22 mouse cellular contexts compared by ENCODE assay signal in genomic region chr11:103661863-103662262, GRCm38 (mm10). TPM values are rescaled to one million over a fixed set of nuclear protein-coding genes. Genes with fewer than 3 reads are reported as not detected.
A peak's percentile ranks its signal among the peaks of the same experiment; 100 is the strongest.
DNase-seq lines count a peak whose midpoint lies in the region; ATAC-seq and TF ChIP-seq lines count a peak whose summit lies in the region.
"Had no signal": no experiment of that assay in that cellular context is flagged by ENCODE, and none has a peak within 500 bp of the region (broad histone marks: within the 10 kb centered on the region; RNA-seq: fewer than 3 reads in every experiment).

No protein-coding gene starts in this region.

- H3K4me3 ChIP-seq in midbrain, postnatal 0 days (ENCODE audit: low read depth, low read length) = no peak overlapping the region
- H3K4me3 ChIP-seq in midbrain, embryonic 10.5 days = no peak overlapping the region
- H3K4me3 ChIP-seq: heart, embryonic 13.5 days; intestine, embryonic 15.5 days; midbrain, embryonic 13.5 days had no signal

- no peak overlapping the region for H3K4me2 ChIP-seq in midbrain, postnatal 0 days (ENCODE audit: low read depth, low read length, poor library complexity, severe bottlenecking)
- H3K4me2 ChIP-seq: heart, embryonic 13.5 days; intestine, embryonic 15.5 days; midbrain, embryonic 13.5 days had no signal

- WGBS in midbrain, postnatal 0 days = 66% methylated on average over 4 of the region's 4 CpGs
- 66% methylated on average over 4 of the region's 4 CpGs for WGBS in midbrain, embryonic 10.5 days

- H3K9me3 ChIP-seq in midbrain, postnatal 0 days (ENCODE audit: low read length) = no peaks in the 10 kb centered on the region
- H3K9me3 ChIP-seq in midbrain, embryonic 10.5 days (replicated peaks) = no peaks in the 10 kb centered on the region
- H3K9me3 ChIP-seq: heart, embryonic 13.5 days; intestine, embryonic 15.5 days; midbrain, embryonic 13.5 days had no signal

- H3K9ac ChIP-seq in midbrain, postnatal 0 days (replicated peaks; ENCODE audit: low read length, poor library complexity, severe bottlenecking) = no peak overlapping the region
- H3K9ac ChIP-seq: heart, embryonic 13.5 days; intestine, embryonic 15.5 days; midbrain, embryonic 13.5 days had no signal

- H3K4me1 ChIP-seq in midbrain, postnatal 0 days (ENCODE audit: insufficient read depth, low read length) = peaks cover 14% of the 10 kb centered on the region
- H3K4me1 ChIP-seq in midbrain, embryonic 10.5 days = peaks cover 20% of the 10 kb centered on the region

- no peak for ATAC-seq in midbrain, postnatal 0 days (ENCODE audit: low FRiP score)
- ATAC-seq: activated CD4-positive, CD25-positive, alpha-beta regulatory T cell, adult 4 months; intestine, embryonic 15.5 days; midbrain, embryonic 13.5 days had no signal

- no peaks in the 10 kb centered on the region for H3K27me3 ChIP-seq in midbrain, postnatal 0 days (ENCODE audit: insufficient read depth, low read length)
- H3K27me3 ChIP-seq in midbrain, embryonic 10.5 days (ENCODE audit: low read depth, poor library complexity, severe bottlenecking) = peaks cover 26% of the 10 kb centered on the region

- no peak for TF ChIP-seq CTCF in midbrain, postnatal 0 days (IDR thresholded peaks at IDR 0.05)

- intact Hi-C loops in left cerebral cortex, postnatal 25 days (cut with DNase I) = loop anchor here (1.0 kb wide), 1 partner anchor 13 kb away; the partner anchor contains the start of gene Rprml
- intact Hi-C loops in gastrocnemius, postnatal 14 days (cut with DNase I; ENCODE audit: low total_unique reads) = no loop called here

- H3K36me3 ChIP-seq in midbrain, postnatal 0 days (ENCODE audit: insufficient read depth, low read length) = no peaks in the 10 kb centered on the region
- H3K36me3 ChIP-seq in midbrain, embryonic 10.5 days = no peaks in the 10 kb centered on the region
- H3K36me3 ChIP-seq: heart, embryonic 13.5 days; intestine, embryonic 15.5 days; midbrain, embryonic 13.5 days had no signal

- H3K27ac ChIP-seq in midbrain, postnatal 0 days (ENCODE audit: low read depth, low read length) = no peak overlapping the region
- no peak overlapping the region for H3K27ac ChIP-seq in midbrain, embryonic 10.5 days (replicated peaks)
- H3K27ac ChIP-seq: heart, embryonic 13.5 days; intestine, embryonic 15.5 days; midbrain, embryonic 13.5 days; stomach, postnatal 0 days had no signal

- peak; percentile 52 to 65 for DNase-seq in cerebellum, postnatal 14 days
- DNase-seq in cerebellum, adult 9-10 months = no peak
- DNase-seq in midbrain, postnatal 0 days (ENCODE audit: low spot score) = peak; percentile 54
- no peak for DNase-seq in midbrain, embryonic 10.5 days (ENCODE audit: low spot score)
- DNase-seq in left cerebral cortex, postnatal 25 days (ENCODE audit: low spot score in 2 of 2) = peak; percentile 69 to 87
- peak; percentile 62 to 70 for DNase-seq in right cerebral cortex, postnatal 36 days (ENCODE audit: low spot score in 2 of 2)
- no peak for DNase-seq in neural tube, embryonic 10.5 days (ENCODE audit: extremely low spot score, low spot score)
- no peak for DNase-seq in gastrocnemius, postnatal 14 days
- DNase-seq: cerebellum, adult 8-10 months; gastrocnemius, postnatal 36 days; liver; lung, adult 18-20 months; lung, postnatal 4 days had no signal

RNA-seq across cellular contexts. Expression of gene Rprml, which starts 12.5 kb away (rescaled TPM):
- total RNA-seq in midbrain, postnatal 0 days (2014; rRNA removed) = 10.6 and 11.8 TPM in 2 replicates
- 4.1 and 5.5 TPM in 2 replicates for polyA plus RNA-seq in midbrain, postnatal 0 days (2015; fragmentation: Nextera tagmentation; extraction: Ambion mirVana)
- polyA plus RNA-seq in midbrain, embryonic 10.5 days (2016; fragmentation: Nextera tagmentation; extraction: Ambion mirVana) = 0.14 TPM in 1 of 2 replicates, not detected in the other
- 10 to 100 TPM; 84.4 to 96.3 TPM for total RNA-seq in left cerebral cortex, postnatal 25 days (2021)
- total RNA-seq in gastrocnemius, postnatal 14 days (2021) = not detected
- total RNA-seq: gastrocnemius, postnatal 36 days; hematopoietic stem cell, adult 5-6 weeks had no signal
- polyA plus RNA-seq: activated CD4-positive, CD25-positive, alpha-beta regulatory T cell, adult 4 months; heart, embryonic 13.5 days; kidney, embryonic 16.5 days had no signal

RNA-seq across cellular contexts. Expression of gene Lyzl6, which starts 23.2 kb away (rescaled TPM):
- total RNA-seq in midbrain, postnatal 0 days (2014; rRNA removed) = not detected in 2 replicates
- not detected in 2 replicates for polyA plus RNA-seq in midbrain, postnatal 0 days (2015; fragmentation: Nextera tagmentation; extraction: Ambion mirVana)
- not detected in 2 replicates for polyA plus RNA-seq in midbrain, embryonic 10.5 days (2016; fragmentation: Nextera tagmentation; extraction: Ambion mirVana)
- not detected for total RNA-seq in left cerebral cortex, postnatal 25 days (2021)
- total RNA-seq in gastrocnemius, postnatal 14 days (2021) = not detected
- total RNA-seq: gastrocnemius, postnatal 36 days; hematopoietic stem cell, adult 5-6 weeks; layer of hippocampus, postnatal 10 days had no signal
- polyA plus RNA-seq: activated CD4-positive, CD25-positive, alpha-beta regulatory T cell, adult 4 months; heart, embryonic 13.5 days; intestine, embryonic 15.5 days; kidney, embryonic 16.5 days; midbrain, embryonic 13.5 days; neural tube, embryonic 11.5 days; stomach, postnatal 0 days had no signal

RNA-seq across cellular contexts. Expression of gene Gosr2, which starts 35.8 kb away (rescaled TPM):
- 78.4 and 104 TPM in 2 replicates for total RNA-seq in midbrain, postnatal 0 days (2014; rRNA removed)
- polyA plus RNA-seq in midbrain, postnatal 0 days (2015; fragmentation: Nextera tagmentation; extraction: Ambion mirVana) = 88.2 and 93.6 TPM in 2 replicates
- 95.6 and 105 TPM in 2 replicates for polyA plus RNA-seq in midbrain, embryonic 10.5 days (2016; fragmentation: Nextera tagmentation; extraction: Ambion mirVana)
- total RNA-seq in left cerebral cortex, postnatal 25 days (2021) = 10 to 100 TPM; 70.8 to 72.4 TPM
- total RNA-seq in gastrocnemius, postnatal 14 days (2021) = 10 to 100 TPM; 40.0 to 43.5 TPM

RNA-seq across cellular contexts. Expression of gene Gm884, which starts 40.9 kb away (rescaled TPM):
- 0.16 TPM in 1 of 2 replicates, not detected in the other for total RNA-seq in midbrain, postnatal 0 days (2014; rRNA removed)
- not detected in 2 replicates for polyA plus RNA-seq in midbrain, postnatal 0 days (2015; fragmentation: Nextera tagmentation; extraction: Ambion mirVana)
- not detected in 2 replicates for polyA plus RNA-seq in midbrain, embryonic 10.5 days (2016; fragmentation: Nextera tagmentation; extraction: Ambion mirVana)
- total RNA-seq in left cerebral cortex, postnatal 25 days (2021) = not detected
- total RNA-seq in gastrocnemius, postnatal 14 days (2021) = not detected
- total RNA-seq: gastrocnemius, postnatal 36 days; hematopoietic stem cell, adult 5-6 weeks; layer of hippocampus, postnatal 10 days had no signal
- polyA plus RNA-seq: activated CD4-positive, CD25-positive, alpha-beta regulatory T cell, adult 4 months; heart, embryonic 13.5 days; intestine, embryonic 15.5 days; kidney, embryonic 16.5 days; midbrain, embryonic 13.5 days; neural tube, embryonic 11.5 days; stomach, postnatal 0 days had no signal

Comparison
In these comparisons a context has a peak if more than half of its experiments do, and no peak if none do; other contexts are left out.
1. DNase-seq: peak in cerebellum, postnatal 14 days (2 of 2), midbrain, postnatal 0 days (single experiment), left cerebral cortex, postnatal 25 days (2 of 2) and right cerebral cortex, postnatal 36 days (2 of 2); none in cerebellum, adult 9-10 months (single experiment), midbrain, embryonic 10.5 days (single experiment), neural tube, embryonic 10.5 days (single experiment) and gastrocnemius, postnatal 14 days (single experiment).
2. RNA of gene Rprml, which starts 12.5 kb away (total RNA-seq): 84.4 to 96.3 TPM in left cerebral cortex, postnatal 25 days and 10.6 to 11.8 TPM in midbrain, postnatal 0 days; not detected in gastrocnemius, postnatal 14 days; every median in the first group is over 10 times any median in the second.